Mouse (Mus musculus) lung, postnatal 0 days (tissue): ENCODE data around the gene Pik3ca.

ENCODE experiments used
- CTCF ChIP-seq: IDR thresholded peaks from 2 replicates; pipeline ENCODE4 v1.5.1; 2016; ENCODE audit warnings: antibody characterized with exemption, mild to moderate bottlenecking
- EP300 ChIP-seq: IDR thresholded peaks from 2 replicates; pipeline ENCODE4 v1.6.1; 2016; ENCODE audit warnings: antibody characterized with exemption, mild to moderate bottlenecking, control low read depth

GRCm38 (mm10) chr3:32415370-32416309, 18.2 kb downstream of the Pik3ca start:
- TF ChIP-seq EP300 (no peak), CTCF (no peak)
